Mouse (Mus musculus) midbrain, postnatal 0 days (tissue): ENCODE results near the gene Zfp260. TPM values are rescaled to one million over a fixed set of nuclear protein-coding genes. Genes with fewer than 3 reads are reported as not detected.

Experiments used
- ATAC-seq: fragments of 200-750 bp; cut with Nextera tagmentation; 2 replicates; pipeline ENCODE4 v1.8.0; 2017; ENCODE audit warnings: moderate number of reproducible peaks, mild to moderate bottlenecking, moderate TSS enrichment, moderate library complexity; ENCODE audit not compliant: low FRiP score
- DNase-seq: peaks from one replicate; pipeline ENCODE4 v3.0.0-alpha.2; 2015; ENCODE audit warnings: low spot score
- H3K27ac ChIP-seq: fragments of 300-500 bp; sonication (generic); 2 replicates; pipeline ENCODE4 v1.5.1; 2014; ENCODE audit warnings: low read depth, mild to moderate bottlenecking, low read length, mixed read lengths
- H3K27me3 ChIP-seq: fragments of 300-500 bp; sonication (generic); 2 replicates; pipeline ENCODE4 v1.6.1; 2014; ENCODE audit warnings: low read length, control low read depth, mixed read lengths; ENCODE audit not compliant: insufficient read depth
- H3K36me3 ChIP-seq: fragments of 300-500 bp; sonication (generic); 2 replicates; pipeline ENCODE4 v1.6.1; 2014; ENCODE audit warnings: low read length, control low read depth, mixed read lengths; ENCODE audit not compliant: insufficient read depth
- H3K4me1 ChIP-seq: fragments of 300-500 bp; sonication (generic); 2 replicates; pipeline ENCODE4 v1.6.1; 2014; ENCODE audit warnings: mild to moderate bottlenecking, control low read depth, antibody characterized with exemption, low read length, mixed read lengths; ENCODE audit not compliant: insufficient read depth
- H3K4me2 ChIP-seq: fragments of 300-500 bp; sonication (generic); 2 replicates; pipeline ENCODE4 v1.6.1; 2014; ENCODE audit warnings: low read depth, mild to moderate bottlenecking, low read length, mixed read lengths; ENCODE audit not compliant: poor library complexity, severe bottlenecking
- H3K4me3 ChIP-seq: fragments of 300-500 bp; sonication (generic); 2 replicates; pipeline ENCODE4 v1.5.1; 2014; ENCODE audit warnings: low read depth, mild to moderate bottlenecking, low read length, moderate library complexity
- H3K9ac ChIP-seq: fragments of 300-500 bp; sonication (generic); replicated peaks from 2 replicates; pipeline ENCODE4 v1.6.1; 2014; ENCODE audit warnings: mild to moderate bottlenecking, low read length, moderate library complexity, mixed read lengths; ENCODE audit not compliant: poor library complexity, severe bottlenecking
- H3K9me3 ChIP-seq: fragments of 300-500 bp; sonication (generic); 2 replicates; pipeline ENCODE4 v1.6.1; 2016; ENCODE audit warnings: low read length, control low read depth
- CTCF ChIP-seq: IDR thresholded peaks from 2 replicates; pipeline ENCODE4 v1.5.1; 2016; ENCODE audit warnings: antibody characterized with exemption, mild to moderate bottlenecking
- WGBS: fragments of 180-500 bp; shearing (Covaris S2); extraction: QIAGEN DNeasy Blood & Tissue Kit; methylation state at CpG from one replicate; pipeline ENCODE4 v1.1.7; 2014; 5-methylcytosine and 5-hydroxymethylcytosine counted together
- polyA plus RNA-seq: library from polyadenylated mRNA; unstranded; fragments of >200 nt; fragmentation: Nextera tagmentation; extraction: Ambion mirVana; gene quantifications from 2 replicates; pipeline ENCODE4 v1.2.1, GENCODE M21; 2015
- total RNA-seq: library from RNA; depleted of rRNA; stranded (reverse); fragments of >200 nt; gene quantifications from 2 replicates; pipeline ENCODE4 v1.2.3, GENCODE M21; 2014

Gene Zfp260
- total and polyA plus RNA-seq, 2 experiments from 2014 or later = 39.4 to 43.6 TPM

DNA sequence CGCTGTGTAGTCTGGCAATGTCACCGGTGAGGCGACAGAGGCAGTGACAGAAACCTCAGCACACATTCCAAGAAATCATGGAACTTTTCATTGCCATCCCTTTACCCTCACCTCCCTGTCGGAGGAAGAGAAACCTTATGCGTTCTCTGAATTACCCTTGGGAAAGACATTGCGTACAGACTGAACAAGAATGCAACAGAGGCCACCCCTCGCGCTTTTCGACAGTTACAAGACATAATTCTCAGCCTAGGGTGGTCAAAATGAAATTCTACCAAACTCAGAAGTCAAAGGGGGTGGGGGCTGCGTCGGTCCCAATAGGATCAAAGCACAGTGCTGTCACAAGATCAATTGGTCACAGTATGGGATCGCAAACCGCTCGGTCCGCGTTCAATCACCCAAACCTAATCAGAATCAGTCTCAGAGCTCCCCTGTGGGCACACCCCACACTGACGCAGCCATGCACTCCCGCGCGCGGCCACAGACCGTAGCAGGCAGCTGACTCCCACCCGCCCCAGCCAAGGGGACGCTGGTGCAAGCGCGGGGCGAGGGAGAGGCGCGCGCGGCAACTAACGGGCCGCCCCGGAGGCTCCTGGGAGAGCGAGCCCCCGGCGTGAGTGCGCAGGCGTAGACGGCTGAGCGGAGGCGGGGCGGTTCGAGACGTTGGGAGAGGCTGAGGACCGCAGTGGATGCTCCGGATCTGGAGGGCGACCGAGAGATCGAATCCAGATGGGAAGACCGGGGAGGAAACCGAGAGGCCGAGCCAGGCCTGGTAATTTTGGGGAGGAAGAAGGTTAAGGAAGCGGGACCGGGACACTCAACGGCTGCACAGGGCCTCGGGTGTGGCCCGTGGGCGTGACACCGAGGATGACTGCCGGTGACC, 27.0 kb downstream of the Zfp260 start, which contains the start of gene Zfp382:
Zfp382 (plus strand) TSS at position 635 of the 880 bp plus-strand sequence.
- DNase-seq (peak; percentile 93), ATAC-seq (peak; percentile 92)
- H3K27ac ChIP-seq = peak within 1 kb of the TSS; percentile 84
- H3K4me2 ChIP-seq = peak within 1 kb of the TSS; percentile 63
- under 1% methylated on average over 61 of the region's 61 CpGs for WGBS
- H3K36me3 ChIP-seq = peaks cover 9% of the 10 kb centered on the region; the same call in 1 of the 2 replicates
- no peaks in the 10 kb centered on the region; the same call in 1 of the 2 replicates for H3K4me1 ChIP-seq
- H3K9ac ChIP-seq = peak within 1 kb of the TSS; percentile 81
- peak within 1 kb of the TSS; percentile 76 for H3K4me3 ChIP-seq
- no peaks in the 10 kb centered on the region for H3K27me3 ChIP-seq
- TF ChIP-seq CTCF = peak; percentile 34
- H3K9me3 ChIP-seq = no peaks in the 10 kb centered on the region

DNA sequence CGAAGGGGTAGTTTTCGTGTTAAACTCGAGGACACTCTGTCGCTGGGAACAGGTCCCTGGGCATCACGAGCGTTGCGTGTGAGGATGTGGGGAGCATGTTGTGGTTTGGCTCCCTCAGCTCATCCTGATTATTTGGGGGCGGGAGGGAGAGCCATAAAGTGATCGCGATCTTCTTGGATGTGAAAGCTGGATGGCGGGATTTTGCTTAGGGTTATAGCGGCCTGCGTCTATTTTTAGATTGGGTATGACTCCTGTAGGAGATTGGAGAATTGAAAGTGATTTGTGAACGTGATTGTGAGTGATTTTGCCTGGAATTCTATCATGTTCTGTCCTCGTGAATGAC, 27.6 kb downstream of the Zfp260 start:
- Histone ChIP-seq H3K4me3 (peak overlapping the region; percentile 76), H3K27ac (peak overlapping the region; percentile 84), H3K4me2 (peak overlapping the region; percentile 63), H3K27me3 (no peaks in the 10 kb centered on the region), H3K9ac (peak overlapping the region; percentile 81), H3K4me1 (no peaks in the 10 kb centered on the region; the same call in 1 of the 2 replicates), H3K9me3 (no peaks in the 10 kb centered on the region), H3K36me3 (peaks cover 9% of the 10 kb centered on the region)
- TF ChIP-seq CTCF = no peak
- WGBS = 2% methylated on average over 15 of the region's 15 CpGs
- ATAC-seq (peak; percentile 56; the same call in 1 of the 2 replicates), DNase-seq (peak; percentile 34)

DNA sequence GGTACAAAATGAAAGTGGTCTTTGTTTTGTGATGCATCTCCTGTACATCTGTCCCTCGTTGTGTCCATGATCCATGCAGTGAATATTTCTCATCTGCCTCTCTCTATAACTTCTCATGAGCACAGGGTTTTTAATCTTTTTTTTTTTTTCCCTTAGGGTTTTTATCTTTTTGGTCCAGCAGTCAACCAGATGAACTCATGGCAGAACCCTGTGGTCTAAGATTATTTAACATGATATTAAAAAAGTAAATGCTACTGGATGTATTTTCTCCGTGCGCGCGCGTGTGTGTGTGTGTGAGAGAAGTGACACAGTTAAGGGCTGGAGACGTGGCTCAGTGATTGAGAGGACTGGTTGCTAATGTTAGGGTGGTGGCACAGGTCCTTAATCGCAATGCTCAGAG, 35.3 kb downstream of the Zfp260 start:
- H3K36me3 ChIP-seq = peaks cover 57% of the 10 kb centered on the region
- H3K4me2 ChIP-seq = no peak overlapping the region
- no peak for DNase-seq
- no peak for ATAC-seq
- H3K9me3 ChIP-seq = no peaks in the 10 kb centered on the region
- H3K27ac ChIP-seq = no peak overlapping the region
- H3K9ac ChIP-seq = no peak overlapping the region
- TF ChIP-seq CTCF = no peak
- no peaks in the 10 kb centered on the region for H3K4me1 ChIP-seq
- no peak overlapping the region for H3K4me3 ChIP-seq
- no peaks in the 10 kb centered on the region for H3K27me3 ChIP-seq
- 93% methylated on average over 8 of the region's 8 CpGs for WGBS

DNA sequence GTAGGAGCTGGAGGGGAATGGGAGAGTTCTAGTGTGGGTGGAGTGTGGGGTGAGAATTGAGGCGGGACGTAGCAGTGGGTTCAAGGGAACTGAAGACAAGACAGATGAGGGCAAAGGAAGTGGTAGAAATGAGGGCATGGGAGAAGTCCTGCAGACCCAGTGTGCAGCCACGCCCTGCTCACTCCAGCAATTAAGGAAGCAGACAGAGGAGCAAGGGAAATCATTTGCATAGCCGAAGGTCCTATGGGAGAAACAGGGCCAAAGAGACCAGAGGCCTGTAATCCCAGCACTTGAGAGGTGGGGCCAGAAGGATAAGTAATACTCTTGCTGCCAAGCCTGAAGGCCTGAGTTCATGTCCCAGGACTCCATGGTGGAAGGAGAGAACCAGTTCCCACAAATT, 37.8 kb downstream of the Zfp260 start:
- Histone ChIP-seq H3K4me2 (no peak overlapping the region), H3K27ac (no peak overlapping the region), H3K36me3 (peaks cover 63% of the 10 kb centered on the region), H3K9ac (no peak overlapping the region), H3K4me3 (no peak overlapping the region), H3K27me3 (no peaks in the 10 kb centered on the region), H3K9me3 (no peaks in the 10 kb centered on the region), H3K4me1 (no peaks in the 10 kb centered on the region)
- TF ChIP-seq CTCF = no peak
- 99% methylated on average over 4 of the region's 4 CpGs for WGBS
- DNase-seq (no peak), ATAC-seq (no peak)

DNA sequence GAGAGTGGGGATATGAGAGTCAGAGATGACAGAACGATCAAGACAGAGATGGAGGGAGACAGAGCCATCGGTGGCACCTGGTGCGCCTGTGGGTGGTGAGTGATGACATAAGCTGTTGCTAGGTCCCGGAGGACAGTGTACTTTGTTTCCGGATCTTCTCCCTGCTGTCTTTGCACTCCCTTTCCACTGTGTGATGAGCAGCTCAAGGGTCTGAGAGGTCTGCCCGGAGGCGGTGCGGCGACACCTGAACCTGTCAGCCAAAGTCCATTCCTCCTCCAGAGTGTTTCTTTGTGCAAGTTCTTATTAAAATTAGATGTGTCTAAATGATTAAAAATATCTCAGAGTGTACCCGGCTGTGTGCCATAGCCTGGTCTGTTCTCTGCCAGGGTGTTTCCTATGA, 42.2 kb downstream of the Zfp260 start:
- Histone ChIP-seq H3K36me3 (peaks cover 49% of the 10 kb centered on the region), H3K27me3 (no peaks in the 10 kb centered on the region), H3K4me1 (no peaks in the 10 kb centered on the region), H3K4me3 (no peak overlapping the region), H3K27ac (no peak overlapping the region), H3K4me2 (no peak overlapping the region), H3K9me3 (no peaks in the 10 kb centered on the region), H3K9ac (no peak overlapping the region)
- ATAC-seq (no peak), DNase-seq (no peak)
- WGBS = 92% methylated on average over 10 of the region's 10 CpGs
- no peak for TF ChIP-seq CTCF

DNA sequence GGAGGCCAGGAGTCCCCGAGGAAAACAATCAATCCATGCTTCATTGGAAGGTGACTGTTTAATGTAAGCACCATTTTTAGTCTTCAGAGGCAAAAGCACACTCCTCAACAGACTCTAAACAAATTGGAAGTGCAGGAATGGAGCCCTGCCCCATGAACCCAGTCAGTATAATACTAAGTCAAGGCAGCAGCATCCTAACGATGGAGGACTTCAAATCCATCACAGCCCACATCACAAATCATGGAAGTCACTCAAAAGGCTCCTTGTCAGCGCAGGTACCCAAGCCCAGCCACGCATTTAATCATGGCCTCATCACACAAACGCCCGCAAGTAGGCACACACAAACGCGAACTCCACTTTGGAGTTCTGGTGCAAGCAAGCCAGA, 48.6 kb downstream of the Zfp260 start:
- peak overlapping the region; percentile 66; the same call in 1 of the 2 replicates for H3K9ac ChIP-seq
- H3K36me3 ChIP-seq = peaks cover 7% of the 10 kb centered on the region; the same call in 1 of the 2 replicates
- peak overlapping the region; percentile 71 for H3K4me2 ChIP-seq
- no peak for TF ChIP-seq CTCF
- H3K27me3 ChIP-seq = no peaks in the 10 kb centered on the region
- 0 out of 2 replicates have a peak, but pooled peaks cover 3% of the 10 kb centered on the region for H3K9me3 ChIP-seq
- H3K4me1 ChIP-seq = no peaks in the 10 kb centered on the region
- WGBS = 15% methylated on average over 8 of the region's 8 CpGs
- peak overlapping the region; percentile 58 for H3K4me3 ChIP-seq
- H3K27ac ChIP-seq = peak overlapping the region; percentile 70
- DNase-seq (no peak), ATAC-seq (0 out of 2 replicates have a peak, but pooled peaks have one; percentile 8)
